Mouse (Mus musculus): ENCODE results near the gene Baz2b.

Gene Baz2b

GRCm38 (mm10) chr2:60003038-60003664 lies 206.5 kb downstream of the Baz2b start:
- no peak for DNase-seq (ENCODE audit: low read depth, low spot score)

- peak; percentile 42 for DNase-seq (ENCODE audit: low read depth, low spot score)
These were observed 209.4 kb downstream of the Baz2b start for GRCm38 (mm10) chr2:60000268-60000667.

- no peak for DNase-seq (ENCODE audit: low read depth, low spot score)
These were observed 212.0 kb downstream of the Baz2b start for GRCm38 (mm10) chr2:59997479-59998228.

DNA sequence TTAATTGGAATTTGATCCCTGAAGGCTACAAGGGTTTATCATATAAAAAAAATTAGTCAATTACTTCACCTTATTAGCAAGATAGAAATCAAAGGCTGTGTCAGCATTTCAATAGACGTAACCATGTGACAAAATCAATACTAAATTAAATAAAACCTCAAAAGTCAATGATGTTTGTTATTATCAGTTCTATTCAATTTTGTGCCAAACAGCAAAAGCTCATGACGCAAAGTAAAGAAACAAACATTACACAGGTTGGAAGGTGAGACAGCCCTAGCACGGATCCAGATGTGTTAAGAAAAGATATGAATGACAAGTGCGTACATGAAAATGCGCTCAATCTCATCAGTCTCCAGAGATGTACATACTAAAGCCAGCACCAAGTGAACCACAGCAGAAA lies 212.7 kb downstream of the Baz2b start:
- DNase-seq (ENCODE audit: low read depth, low spot score): no peak

DNA sequence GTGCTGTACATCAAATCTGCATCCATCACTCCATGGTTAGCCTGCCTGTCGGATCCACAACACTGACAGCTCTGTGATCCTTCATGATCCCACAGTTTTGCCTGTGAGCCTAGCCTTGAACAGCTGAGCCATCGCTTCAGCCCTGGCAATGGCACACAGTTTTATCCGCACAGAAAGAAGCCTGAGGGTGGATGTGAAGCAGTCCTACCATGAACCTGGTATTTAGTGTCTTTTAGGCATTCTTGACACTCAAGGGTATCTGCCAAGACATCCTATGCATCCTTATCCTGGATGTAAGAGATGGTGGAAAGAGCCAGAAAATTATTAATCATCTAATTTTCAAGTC lies 216.5 kb downstream of the Baz2b start:
- no peak for DNase-seq (ENCODE audit: low read depth, low spot score)

- DNase-seq (ENCODE audit: low read depth, low spot score): peak; percentile 19
These were observed 217.0 kb downstream of the Baz2b start for GRCm38 (mm10) chr2:59992488-59993189.

DNA sequence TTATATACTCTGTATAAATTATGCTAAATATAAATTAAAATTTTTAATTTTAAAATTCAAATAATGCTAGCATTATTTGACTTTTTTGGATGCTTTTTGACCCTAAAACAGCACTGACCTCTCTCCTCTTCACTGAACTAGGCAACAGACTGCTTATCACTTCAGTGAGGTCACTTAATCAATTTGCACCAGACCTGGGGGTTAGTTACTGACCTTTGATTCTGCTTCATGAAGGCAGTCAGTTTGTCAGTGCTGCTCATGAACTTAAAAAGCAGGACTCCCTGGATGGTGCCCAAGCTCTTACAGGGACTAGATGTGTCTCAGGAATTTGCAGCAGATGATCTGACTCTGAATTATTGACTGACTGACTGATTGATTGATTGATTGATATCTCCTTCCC lies 217.9 kb downstream of the Baz2b start:
- no peak for DNase-seq (ENCODE audit: low read depth, low spot score)

DNA sequence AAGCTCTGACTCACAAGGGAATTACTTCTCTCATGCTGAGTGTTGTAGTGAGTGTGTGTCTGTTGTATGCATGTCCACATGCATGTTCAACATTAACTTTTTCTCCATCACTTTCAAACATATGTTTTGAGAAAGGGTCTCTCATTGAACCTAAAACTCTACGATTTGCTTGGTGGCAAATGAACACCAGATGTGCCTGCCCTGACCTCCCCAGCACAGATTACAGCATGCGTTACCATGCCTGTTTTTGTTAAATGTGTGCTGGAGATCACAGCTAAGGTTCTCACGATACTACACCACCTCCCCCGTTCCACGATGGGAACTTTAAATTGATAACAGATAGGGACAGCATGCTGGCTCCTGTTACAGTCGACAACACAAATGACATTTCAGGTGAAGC lies 222.1 kb downstream of the Baz2b start:
- DNase-seq (ENCODE audit: low read depth, low spot score): no peak

GRCm38 (mm10) chr2:59979488-59980220 lies 230.0 kb downstream of the Baz2b start:
- peak; percentile 24 for DNase-seq (ENCODE audit: low read depth, low spot score)

GRCm38 (mm10) chr2:59976680-59977079 lies 233.0 kb downstream of the Baz2b start:
- DNase-seq (ENCODE audit: low read depth, low spot score): no peak

DNA sequence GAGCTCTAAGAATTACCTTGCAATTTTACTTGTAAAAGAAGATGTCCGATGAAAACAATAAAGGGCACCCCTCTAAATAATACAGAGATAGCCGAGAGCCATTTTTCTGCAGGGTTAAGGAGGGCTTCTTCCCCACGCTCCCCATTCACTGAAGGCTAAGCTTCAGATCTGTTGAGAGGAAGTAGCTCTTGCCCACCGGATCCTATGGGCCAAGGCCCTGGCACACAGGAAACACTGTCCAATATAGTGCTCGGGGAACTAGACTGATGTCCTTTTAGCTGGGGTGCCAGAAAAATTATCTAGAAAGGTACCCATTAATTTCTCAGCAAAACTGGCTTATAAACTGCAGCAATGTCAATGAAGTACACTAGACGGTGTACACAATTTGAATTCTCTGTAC lies 233.9 kb downstream of the Baz2b start:
- no peak for DNase-seq (ENCODE audit: low read depth, low spot score)

GRCm38 (mm10) chr2:59973962-59974361 lies 235.7 kb downstream of the Baz2b start:
- no peak for DNase-seq (ENCODE audit: low read depth, low spot score)

DNA sequence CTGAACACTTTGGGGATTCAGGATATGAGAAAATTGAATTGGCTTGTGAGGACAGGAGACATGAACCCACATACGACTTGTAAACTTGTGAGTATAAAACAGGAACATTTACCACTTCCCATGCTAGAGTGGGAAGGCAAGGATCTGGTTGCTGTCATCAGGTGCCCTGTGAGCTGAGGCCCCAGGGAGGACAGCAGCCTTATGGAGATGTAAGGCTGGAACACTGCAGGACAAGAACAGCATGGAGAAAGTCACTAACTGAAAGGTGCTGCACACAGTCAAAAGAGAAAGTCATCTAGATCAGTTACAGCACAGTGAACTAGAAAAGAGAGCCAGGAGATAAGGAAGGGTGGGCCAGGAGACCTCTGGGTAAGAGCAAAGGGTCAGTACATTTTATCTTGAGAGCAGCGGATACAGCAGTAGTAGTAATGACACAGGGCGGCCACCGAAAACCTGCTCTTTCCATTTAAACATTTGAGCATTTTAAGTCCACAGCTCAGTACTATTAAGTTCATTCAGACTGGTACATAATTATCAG lies 236.5 kb downstream of the Baz2b start:
- DNase-seq (ENCODE audit: low read depth, low spot score): no peak

GRCm38 (mm10) chr2:59970511-59970910 lies 239.1 kb downstream of the Baz2b start:
- peak; percentile 22 for DNase-seq (ENCODE audit: low read depth, low spot score)

DNA sequence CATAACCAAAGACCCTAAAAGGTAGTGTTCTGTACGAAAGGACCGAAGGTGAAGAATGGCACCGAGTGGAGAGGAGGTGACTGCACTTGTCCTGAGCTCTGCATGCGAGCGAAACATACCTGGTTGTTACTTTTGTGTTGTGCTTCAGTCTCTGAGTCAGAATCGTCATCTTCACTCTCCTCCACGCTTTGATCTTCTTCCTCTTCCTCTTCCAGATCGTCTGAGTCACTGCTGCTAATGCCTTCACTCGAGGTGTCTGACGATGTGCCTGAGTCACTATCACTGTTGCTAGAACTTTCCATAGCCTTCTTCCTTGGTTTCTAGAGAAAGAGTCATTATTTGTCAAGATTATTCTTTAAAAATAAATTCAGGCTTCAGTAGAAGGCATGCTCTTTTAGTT lies 240.5 kb downstream of the Baz2b start:
- DNase-seq (ENCODE audit: low read depth, low spot score): peak; percentile 45

DNA sequence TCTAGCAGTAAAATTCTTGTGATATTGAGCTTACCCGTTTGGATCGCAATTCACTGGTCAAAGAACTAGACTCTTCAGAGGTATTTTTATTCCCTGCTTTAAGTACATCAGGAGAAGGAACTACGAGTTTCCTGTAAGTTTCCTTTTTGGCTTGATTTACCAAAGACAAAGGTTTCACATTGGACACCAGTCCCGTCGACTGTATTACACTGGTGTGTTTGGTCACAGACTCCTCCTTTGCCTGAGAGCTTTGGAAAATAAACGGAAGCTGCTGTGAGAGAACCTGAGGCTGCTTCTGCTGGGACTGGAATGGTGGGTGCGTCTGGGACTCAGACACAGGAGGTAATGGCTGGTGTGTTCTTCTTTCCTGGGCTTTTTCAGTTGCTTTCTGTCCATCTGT lies 241.0 kb downstream of the Baz2b start:
- DNase-seq (ENCODE audit: low read depth, low spot score): no peak

GRCm38 (mm10) chr2:59966454-59966853 lies 243.2 kb downstream of the Baz2b start:
- peak; percentile 27 for DNase-seq (ENCODE audit: low read depth, low spot score)

DNA sequence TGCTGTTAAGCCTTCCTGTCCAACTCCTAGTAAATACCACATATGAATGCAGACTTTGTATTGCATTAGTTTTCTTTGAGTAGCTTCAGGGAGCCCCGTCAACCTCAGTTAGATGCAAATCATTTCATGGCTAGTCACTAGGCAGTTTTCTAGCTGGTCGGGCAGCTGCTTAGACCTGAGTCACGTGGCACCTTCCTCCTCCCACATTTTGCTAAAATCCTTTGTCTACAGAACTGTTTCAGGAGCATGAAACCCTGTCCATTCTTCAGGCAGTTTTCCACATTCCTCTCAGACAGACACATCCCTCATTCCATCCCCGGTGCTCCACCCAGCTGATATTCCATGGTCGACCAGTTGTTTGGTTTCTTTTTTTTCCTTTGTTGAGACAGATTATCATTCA lies 246.6 kb downstream of the Baz2b start:
- no peak for DNase-seq (ENCODE audit: low read depth, low spot score)

DNA sequence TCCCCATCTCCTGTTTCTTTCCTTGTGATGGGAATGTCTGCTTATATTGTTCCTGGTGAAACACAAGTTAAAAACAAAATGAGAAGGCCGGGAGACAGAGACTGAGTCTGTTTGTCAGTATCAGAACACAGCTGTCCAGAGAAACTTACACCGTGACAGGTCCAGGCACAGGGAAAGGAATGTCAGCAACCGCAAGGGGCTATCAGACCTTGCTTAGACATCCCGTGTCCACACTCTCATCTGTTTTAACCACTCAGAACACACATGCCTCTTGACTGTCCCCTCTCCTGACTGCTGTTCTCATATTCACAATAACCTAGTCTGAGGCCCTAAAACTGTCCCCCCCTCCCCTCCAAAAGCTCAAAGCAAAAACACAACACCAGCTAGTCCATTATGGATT lies 247.1 kb downstream of the Baz2b start:
- no peak for DNase-seq (ENCODE audit: low read depth, low spot score)

GRCm38 (mm10) chr2:59960495-59960772 lies 249.2 kb downstream of the Baz2b start:
- no peak for DNase-seq (ENCODE audit: low read depth, low spot score)

DNA sequence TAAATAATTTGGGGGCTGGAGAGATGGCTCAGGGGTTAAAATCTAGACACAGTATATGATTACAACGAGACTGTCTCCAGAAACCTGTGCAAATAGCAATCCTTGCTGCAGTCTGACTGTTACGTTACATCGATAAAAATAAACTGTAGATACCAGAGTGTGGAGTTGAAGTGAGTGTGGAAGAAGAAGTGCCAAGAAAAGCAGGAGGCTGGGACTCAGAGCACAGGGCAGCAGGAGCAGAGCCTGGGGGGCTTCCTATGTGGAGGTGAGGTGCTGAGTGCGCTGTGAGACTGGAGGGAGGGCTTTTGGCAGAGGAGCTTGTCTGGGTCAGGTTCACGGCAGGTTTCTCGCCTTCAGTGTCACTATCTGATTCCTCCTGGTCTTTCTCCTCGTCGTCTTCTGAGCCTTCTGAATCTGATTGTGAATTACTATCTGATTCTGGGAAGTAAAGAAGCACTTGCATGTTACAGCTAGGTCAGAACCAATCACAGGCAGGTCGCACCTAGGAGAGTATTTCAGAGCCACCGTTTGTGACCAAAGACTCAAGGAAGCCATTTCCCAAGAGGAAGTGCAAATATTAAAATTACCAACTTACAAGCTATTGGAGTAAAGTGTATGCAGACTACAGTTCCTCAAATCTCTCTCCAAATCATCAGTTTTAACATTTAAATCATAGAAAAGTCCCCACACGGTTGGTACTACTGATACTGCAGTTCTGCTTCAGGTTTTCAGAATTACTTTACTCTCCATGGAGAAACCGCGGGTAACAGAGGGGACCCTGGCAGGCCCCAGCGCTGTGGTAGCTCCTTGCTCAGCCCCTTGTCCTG lies 249.8 kb downstream of the Baz2b start:
- DNase-seq (ENCODE audit: low read depth, low spot score): no peak

Data from brain, adult 2 months (tissue).